Mouse (Mus musculus): ENCODE data around the gene Prr19. TPM values are rescaled to one million over a fixed set of nuclear protein-coding genes. Genes with fewer than 3 reads are reported as not detected.

The Prr19 gene
- polyA plus RNA-seq, 2 experiments = 0.04 TPM; not detected in 1

- Histone ChIP-seq H3K9ac (replicated peaks) (peak overlapping the region; percentile 69), H3K4me1 (replicated peaks; ENCODE audit: control insufficient read depth in 2 of 2, insufficient read depth in 2 of 2, low read length in 1 of 2) (peaks cover 4 to 5% of the 10 kb centered on the region in 2 experiments), H3K27me3 (ENCODE audit: control insufficient read depth, insufficient read depth, low read length) (no peaks in the 10 kb centered on the region), H3K27ac (no peak overlapping the region), H3K4me2 (ENCODE audit: low read depth) (peak overlapping the region; percentile 98), H3K9me3 (ENCODE audit: control insufficient read depth, low read length) (no peaks in the 10 kb centered on the region), H3K4me3 (ENCODE audit: insufficient read depth in 1 of 2, low read depth in 2 of 2, low read length in 2 of 2) (peak overlapping the region; percentile 68 to 76), H3K36me3 (replicated peaks; ENCODE audit: control insufficient read depth, insufficient read depth, low read depth) (peaks cover 13% of the 10 kb centered on the region)
- ATAC-seq (ENCODE audit: insufficient read depth) (peak; percentile 19), DNase-seq (ENCODE audit: low read depth in 3 of 3, low spot score in 3 of 3) (no peak)
- WGBS (ENCODE audit: insufficient replicate concordance) = under 1% methylated on average over 21 of the region's 21 CpGs
- TF ChIP-seq CTCF (IDR thresholded peaks at IDR 0.05; ENCODE audit: low read depth) (no peak), EP300 (IDR thresholded peaks at IDR 0.05; ENCODE audit: low read depth) (no peak)
Measured at GRCm38 (mm10) chr7:25296945-25297453, 4.2 kb upstream of the Prr19 start.

DNA sequence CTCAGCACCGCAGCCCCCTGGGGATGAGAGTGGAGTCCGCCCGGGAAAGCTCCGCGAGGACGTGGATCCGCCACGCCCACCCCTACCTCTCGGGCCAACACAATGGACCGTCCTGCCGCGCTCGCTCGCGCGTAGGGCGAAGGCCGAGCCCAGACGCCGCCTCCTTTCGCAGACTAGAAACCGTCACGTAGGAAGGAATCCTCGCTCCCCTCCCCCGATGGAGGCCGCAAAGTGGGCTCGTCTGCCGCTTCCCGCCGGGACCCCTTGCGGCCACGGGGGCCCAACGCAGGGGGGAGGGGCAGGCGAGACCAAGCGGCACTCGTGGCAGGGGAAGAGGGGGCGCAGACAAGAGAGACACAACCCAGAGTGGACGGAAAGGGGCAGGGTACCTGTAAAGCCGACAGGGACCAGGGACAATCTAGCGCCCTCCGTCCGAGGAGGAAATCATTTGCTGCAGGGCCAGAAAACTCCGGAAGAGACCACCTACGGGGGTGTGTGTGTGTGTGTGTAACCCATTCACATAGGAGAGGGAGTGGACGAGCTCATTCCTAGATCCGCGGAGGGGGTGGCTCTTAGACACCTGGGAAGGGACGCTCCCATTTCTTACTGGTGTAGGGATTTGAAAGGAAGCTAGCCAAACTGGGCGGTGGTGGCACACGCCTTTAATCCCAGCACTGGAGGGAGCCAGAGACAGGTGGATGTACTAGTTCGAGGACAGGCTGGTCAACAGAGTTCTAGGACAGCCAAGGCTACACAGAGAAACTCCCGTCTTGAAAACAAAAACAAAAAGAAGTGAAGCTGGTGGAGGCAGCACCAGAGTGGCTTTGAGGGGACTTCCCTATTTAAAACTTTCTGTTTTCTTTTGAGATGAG lies 3.5 kb upstream of the Prr19 start, which contains the start of gene Pafah1b3:
Pafah1b3 (minus strand) TSS at position 533 of the 872 bp plus-strand sequence.
- TF ChIP-seq EP300 (IDR thresholded peaks at IDR 0.05; ENCODE audit: low read depth) (no peak), CTCF (IDR thresholded peaks at IDR 0.05; ENCODE audit: low read depth) (peak; percentile 33)
- WGBS (ENCODE audit: insufficient replicate concordance) = under 1% methylated on average over 52 of the region's 52 CpGs
- DNase-seq (ENCODE audit: low read depth in 3 of 3, low spot score in 3 of 3) = peak in 1 of 3 experiments; percentile 61
- H3K4me1 ChIP-seq (replicated peaks; ENCODE audit: control insufficient read depth in 2 of 2, insufficient read depth in 2 of 2, low read length in 1 of 2) = peaks cover 4 to 5% of the 10 kb centered on the region in 2 experiments
- H3K27ac ChIP-seq = 0 out of 2 replicates have a peak within 1 kb of the TSS, but pooled peaks have one; percentile 32
- H3K9me3 ChIP-seq (ENCODE audit: control insufficient read depth, low read length) = no peaks in the 10 kb centered on the region
- H3K9ac ChIP-seq (replicated peaks) = peak within 1 kb of the TSS; percentile 69
- peaks cover 6% of the 10 kb centered on the region for H3K36me3 ChIP-seq (replicated peaks; ENCODE audit: control insufficient read depth, insufficient read depth, low read depth)
- peak within 1 kb of the TSS; percentile 98 for H3K4me2 ChIP-seq (ENCODE audit: low read depth)
- peak; percentile 80 for ATAC-seq (ENCODE audit: insufficient read depth)
- peak within 1 kb of the TSS; percentile 68 to 76 for H3K4me3 ChIP-seq (ENCODE audit: insufficient read depth in 1 of 2, low read depth in 2 of 2, low read length in 2 of 2)
- H3K27me3 ChIP-seq (ENCODE audit: control insufficient read depth, insufficient read depth, low read length) = no peaks in the 10 kb centered on the region

GRCm38 (mm10) chr7:25303003-25303684 lies 1.9 kb downstream of the Prr19 start:
- no peak for DNase-seq (ENCODE audit: low read depth in 3 of 3, low spot score in 3 of 3)
- WGBS (ENCODE audit: insufficient replicate concordance) = 47% methylated on average over 9 of the region's 9 CpGs
- H3K4me3 ChIP-seq (ENCODE audit: insufficient read depth in 1 of 2, low read depth in 2 of 2, low read length in 2 of 2) = no peak overlapping the region
- H3K27ac ChIP-seq = no peak overlapping the region
- peaks cover 27% of the 10 kb centered on the region for H3K27me3 ChIP-seq (ENCODE audit: control insufficient read depth, insufficient read depth, low read length)
- ATAC-seq (ENCODE audit: insufficient read depth) = no peak
- no peak overlapping the region for H3K9ac ChIP-seq (replicated peaks)
- no peaks in the 10 kb centered on the region for H3K9me3 ChIP-seq (ENCODE audit: control insufficient read depth, low read length)
- no peak overlapping the region for H3K4me2 ChIP-seq (ENCODE audit: low read depth)
- no peaks in the 10 kb centered on the region for H3K4me1 ChIP-seq (replicated peaks; ENCODE audit: control insufficient read depth in 2 of 2, insufficient read depth in 2 of 2, low read length in 1 of 2)
- TF ChIP-seq CTCF (IDR thresholded peaks at IDR 0.05; ENCODE audit: low read depth) (no peak), EP300 (IDR thresholded peaks at IDR 0.05; ENCODE audit: low read depth) (no peak)
- no peaks in the 10 kb centered on the region for H3K36me3 ChIP-seq (replicated peaks; ENCODE audit: control insufficient read depth, insufficient read depth, low read depth)

GRCm38 (mm10) chr7:25303685-25304006 lies 2.4 kb downstream of the Prr19 start:
- DNase-seq (ENCODE audit: low read depth in 3 of 3, low spot score in 3 of 3) = no peak
- no peak overlapping the region for H3K9ac ChIP-seq (replicated peaks)
- no peak overlapping the region for H3K4me2 ChIP-seq (ENCODE audit: low read depth)
- no peak for ATAC-seq (ENCODE audit: insufficient read depth)
- TF ChIP-seq EP300 (IDR thresholded peaks at IDR 0.05; ENCODE audit: low read depth) = no peak
- no peak for TF ChIP-seq CTCF (IDR thresholded peaks at IDR 0.05; ENCODE audit: low read depth)
- no peak overlapping the region for H3K27ac ChIP-seq
- no peak overlapping the region for H3K4me3 ChIP-seq (ENCODE audit: insufficient read depth in 1 of 2, low read depth in 2 of 2, low read length in 2 of 2)
- 59% methylated on average over 3 of the region's 3 CpGs for WGBS (ENCODE audit: insufficient replicate concordance)
- H3K9me3 ChIP-seq (ENCODE audit: control insufficient read depth, low read length) = no peaks in the 10 kb centered on the region
- H3K4me1 ChIP-seq (replicated peaks; ENCODE audit: control insufficient read depth in 2 of 2, insufficient read depth in 2 of 2, low read length in 1 of 2) = no peaks in the 10 kb centered on the region
- peaks cover 27% of the 10 kb centered on the region for H3K27me3 ChIP-seq (ENCODE audit: control insufficient read depth, insufficient read depth, low read length)
- no peaks in the 10 kb centered on the region for H3K36me3 ChIP-seq (replicated peaks; ENCODE audit: control insufficient read depth, insufficient read depth, low read depth)

DNA sequence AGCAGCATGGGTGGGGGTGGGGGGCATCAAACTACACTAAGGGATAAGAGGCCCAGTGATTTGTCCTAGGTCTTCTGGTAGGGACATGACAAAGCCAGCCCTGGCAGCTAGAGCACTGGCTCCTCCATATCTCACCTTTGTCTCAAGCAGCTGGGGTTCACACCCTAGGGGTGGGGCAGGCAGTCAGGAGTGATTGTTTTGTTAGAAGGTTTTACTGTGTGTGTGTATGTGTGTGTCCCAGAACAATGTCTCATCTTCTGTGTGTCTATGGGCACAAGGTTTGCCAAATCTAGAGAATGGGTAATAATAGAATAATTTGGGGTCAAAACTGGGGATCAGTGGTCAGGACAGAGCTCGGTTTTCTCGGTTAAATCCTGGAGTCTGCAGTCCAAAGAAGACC lies 4.3 kb downstream of the Prr19 start:
- Histone ChIP-seq H3K9me3 (ENCODE audit: control insufficient read depth, low read length) (no peaks in the 10 kb centered on the region), H3K36me3 (replicated peaks; ENCODE audit: control insufficient read depth, insufficient read depth, low read depth) (no peaks in the 10 kb centered on the region), H3K4me3 (ENCODE audit: insufficient read depth in 1 of 2, low read depth in 2 of 2, low read length in 2 of 2) (no peak overlapping the region), H3K27ac (no peak overlapping the region), H3K4me2 (ENCODE audit: low read depth) (peak overlapping the region; percentile 49), H3K4me1 (replicated peaks; ENCODE audit: control insufficient read depth in 2 of 2, insufficient read depth in 2 of 2, low read length in 1 of 2) (no peaks in the 10 kb centered on the region), H3K27me3 (ENCODE audit: control insufficient read depth, insufficient read depth, low read length) (peaks cover 29% of the 10 kb centered on the region), H3K9ac (replicated peaks) (no peak overlapping the region)
- 0% methylated on average over 2 of the region's 2 CpGs for WGBS (ENCODE audit: insufficient replicate concordance)
- ATAC-seq (ENCODE audit: insufficient read depth) (no peak), DNase-seq (ENCODE audit: low read depth in 3 of 3, low spot score in 3 of 3) (no peak)
- TF ChIP-seq CTCF (IDR thresholded peaks at IDR 0.05; ENCODE audit: low read depth) = no peak
- no peak for TF ChIP-seq EP300 (IDR thresholded peaks at IDR 0.05; ENCODE audit: low read depth)
